Mouse (Mus musculus): ENCODE results near the gene Kidins220.

Kidins220 gene

DNA sequence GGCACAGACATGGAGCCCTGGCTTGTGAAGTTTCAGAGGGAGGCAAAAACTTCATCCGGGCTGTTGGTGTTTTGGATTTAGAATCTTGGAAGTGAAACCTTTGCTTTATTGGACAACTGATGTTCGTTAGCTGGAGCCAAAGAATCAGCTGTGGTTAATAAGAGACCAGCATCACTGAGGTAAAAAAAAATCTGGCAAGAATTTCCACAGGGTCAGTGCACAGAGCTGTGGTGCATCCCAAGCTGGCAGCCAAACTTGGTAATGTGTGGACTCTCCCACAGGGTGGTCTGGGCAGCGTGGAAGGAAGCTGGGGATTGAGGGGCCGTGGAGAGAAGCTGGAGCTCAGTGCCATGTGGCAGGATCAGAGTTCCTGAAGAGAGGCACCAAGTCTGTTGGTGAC, 112.2 kb downstream of the Kidins220 start:
- TF ChIP-seq GATA4 (IDR thresholded peaks at IDR 0.05; ENCODE audit: insufficient replicate concordance, low read length): no peak

DNA sequence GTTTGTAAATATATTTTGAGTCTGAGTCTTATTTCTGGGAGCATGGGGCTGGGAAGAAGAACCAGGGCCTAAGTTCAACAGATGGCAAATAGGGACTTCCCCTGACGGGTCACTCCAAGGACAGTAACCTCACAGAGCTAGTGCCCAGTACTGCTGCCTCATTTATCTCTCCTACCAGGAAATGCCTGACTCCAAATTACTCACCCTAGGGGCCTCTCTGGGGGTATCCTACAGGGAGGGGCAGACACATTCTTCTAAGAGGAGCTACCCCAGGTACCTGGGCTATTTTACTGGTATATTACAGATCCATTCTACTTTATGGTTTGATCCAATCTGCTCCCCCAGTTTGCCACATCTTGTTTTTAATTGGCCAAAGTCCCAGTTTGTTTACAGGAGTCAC, 114.7 kb downstream of the Kidins220 start:
- TF ChIP-seq GATA4 (IDR thresholded peaks at IDR 0.05; ENCODE audit: insufficient replicate concordance, low read length): no peak

DNA sequence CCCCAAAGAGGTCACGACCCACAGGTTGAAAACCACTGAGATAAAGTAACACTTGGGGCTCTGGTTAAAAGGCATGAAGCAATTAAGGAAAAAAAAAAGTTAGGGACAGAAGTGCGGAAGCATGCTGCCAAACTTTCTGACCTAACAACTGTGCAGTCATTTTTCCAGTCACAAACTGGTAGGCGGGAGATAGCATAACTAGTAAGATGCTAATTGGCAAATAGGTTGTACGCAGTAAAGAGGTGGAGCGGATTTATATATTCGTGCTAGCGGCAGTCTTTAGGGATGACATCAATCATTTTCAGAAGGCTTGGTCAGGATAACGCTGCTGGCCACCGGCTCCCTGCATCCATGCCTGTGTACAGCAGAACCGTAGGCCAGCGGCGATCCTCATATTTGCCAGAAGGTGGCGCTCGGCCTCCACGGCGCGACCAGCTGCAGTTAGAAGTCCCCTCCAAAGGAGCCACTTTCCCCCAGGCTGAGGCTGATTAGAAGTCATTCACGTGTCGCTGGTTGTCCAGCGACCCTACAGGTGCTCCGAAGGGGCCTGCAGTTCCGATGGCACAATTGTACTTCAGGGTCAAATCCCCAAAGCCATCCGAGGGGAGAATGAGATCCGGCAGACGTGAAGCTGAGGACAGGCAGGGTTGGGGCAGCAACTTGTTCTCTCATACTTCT, 117.4 kb downstream of the Kidins220 start:
- TF ChIP-seq GATA4 (IDR thresholded peaks at IDR 0.05; ENCODE audit: insufficient replicate concordance, low read length): peak; percentile 32; the same call in 1 of the 2 replicates

DNA sequence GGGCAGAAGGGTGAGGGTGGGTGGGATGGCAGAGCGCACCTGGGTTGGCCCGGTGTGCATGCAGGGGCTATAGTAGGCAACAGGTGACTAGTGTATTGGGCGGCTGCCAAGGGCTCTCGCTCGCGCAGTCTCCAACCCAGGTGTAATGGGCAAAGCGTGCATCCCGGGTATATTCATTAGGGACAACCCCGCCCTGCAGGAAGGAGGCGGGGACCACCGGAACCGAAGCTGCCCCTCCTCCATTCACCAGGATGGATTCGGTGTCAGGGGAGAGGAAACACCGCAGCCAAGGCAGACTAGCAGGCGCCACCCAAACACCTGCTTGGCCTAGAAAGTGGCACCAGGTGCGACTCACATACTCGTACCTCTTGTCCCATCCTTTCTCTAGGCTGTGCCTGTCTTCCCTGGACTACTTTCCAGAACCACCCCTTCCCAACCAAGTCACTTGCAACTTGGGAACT, 118.1 kb downstream of the Kidins220 start:
- no peak for TF ChIP-seq GATA4 (IDR thresholded peaks at IDR 0.05; ENCODE audit: insufficient replicate concordance, low read length)

DNA sequence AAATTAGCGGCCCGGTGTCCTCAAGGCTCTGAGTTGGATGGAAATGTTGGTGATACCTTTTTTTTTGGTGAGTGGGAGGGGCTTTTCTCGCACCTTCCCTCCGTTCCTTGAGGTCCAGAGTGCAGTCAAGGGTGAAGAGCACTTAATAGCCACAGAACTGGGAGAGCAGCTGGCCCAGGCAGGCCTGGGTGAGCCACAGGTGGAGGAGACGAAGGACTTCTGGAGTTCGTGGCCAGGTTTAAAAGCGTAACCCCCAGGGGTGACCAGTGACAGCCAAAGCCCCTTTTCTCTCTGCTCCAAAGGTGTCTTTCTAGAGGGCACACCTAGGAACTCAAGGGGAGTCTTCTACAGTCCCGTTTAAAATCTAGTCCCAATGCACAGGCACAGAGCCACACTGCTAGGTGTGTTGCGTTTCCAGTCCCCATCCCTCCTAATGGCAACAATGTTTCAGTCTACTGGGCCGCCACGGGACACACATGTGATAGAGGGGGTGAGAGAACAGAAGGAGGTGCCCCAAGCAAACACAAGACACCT, 118.6 kb downstream of the Kidins220 start:
- TF ChIP-seq GATA4 (IDR thresholded peaks at IDR 0.05; ENCODE audit: insufficient replicate concordance, low read length): no peak

DNA sequence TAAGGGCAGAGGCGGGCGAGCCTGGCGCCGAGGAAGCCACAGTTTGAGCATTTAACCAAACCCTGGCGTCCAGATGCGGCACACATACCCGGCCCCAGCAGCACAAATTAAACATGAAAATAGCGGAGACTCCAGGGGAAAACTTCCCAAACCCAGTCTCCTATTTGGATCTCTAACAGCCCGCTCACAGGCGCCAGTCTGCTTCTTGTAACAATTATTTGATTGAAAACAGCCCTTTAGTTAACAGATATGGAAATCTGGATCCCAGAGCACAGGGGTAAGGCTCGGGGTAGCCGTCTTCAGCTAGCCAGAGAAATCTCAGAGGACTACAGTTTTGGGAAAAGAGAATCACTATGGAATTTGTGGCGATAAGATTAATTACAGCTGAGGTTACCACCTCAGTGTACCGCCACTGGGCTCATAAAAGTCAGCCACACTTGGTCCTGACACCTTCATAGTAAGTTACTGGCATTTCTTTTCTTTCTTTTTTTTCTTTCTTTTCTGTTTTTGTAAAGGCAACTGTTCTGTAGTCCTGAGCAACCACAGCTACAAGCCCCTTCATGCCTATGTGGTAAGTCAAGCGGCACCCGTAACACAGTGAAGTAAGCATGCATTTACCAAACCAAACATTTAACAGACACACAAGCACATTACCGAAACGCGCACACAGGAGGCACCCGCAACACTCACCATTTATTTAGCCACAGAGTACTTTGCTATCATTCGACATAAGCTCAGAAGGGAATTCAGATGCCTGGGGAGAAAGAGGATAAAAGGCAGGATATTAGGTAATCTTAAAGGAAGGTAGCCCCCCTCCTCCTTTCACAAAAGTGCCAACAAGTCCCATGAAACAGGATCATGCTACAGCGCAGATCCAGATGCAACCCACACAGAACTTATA, 120.1 kb downstream of the Kidins220 start:
- TF ChIP-seq GATA4 (IDR thresholded peaks at IDR 0.05; ENCODE audit: insufficient replicate concordance, low read length): no peak

DNA sequence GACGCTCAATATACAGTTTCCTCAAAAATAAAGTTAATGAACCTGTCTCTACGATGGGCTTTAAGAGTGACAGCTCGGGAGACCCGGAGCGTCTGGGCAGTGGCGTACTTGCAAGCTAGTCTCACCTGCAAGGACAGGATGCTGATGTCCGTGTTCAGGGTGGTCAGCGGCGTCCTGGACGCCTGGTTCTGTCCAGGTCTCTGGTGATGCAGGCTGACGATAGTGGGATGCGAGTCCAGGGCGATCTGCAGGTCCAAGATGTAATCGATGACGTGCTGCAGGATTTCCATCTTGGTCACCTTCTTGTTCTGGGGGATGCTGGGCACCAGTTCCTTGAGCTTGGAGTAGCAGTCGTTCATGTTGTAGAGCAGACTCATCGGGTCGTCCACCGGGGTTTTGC, 120.8 kb downstream of the Kidins220 start:
- no peak for TF ChIP-seq GATA4 (IDR thresholded peaks at IDR 0.05; ENCODE audit: insufficient replicate concordance, low read length)

DNA sequence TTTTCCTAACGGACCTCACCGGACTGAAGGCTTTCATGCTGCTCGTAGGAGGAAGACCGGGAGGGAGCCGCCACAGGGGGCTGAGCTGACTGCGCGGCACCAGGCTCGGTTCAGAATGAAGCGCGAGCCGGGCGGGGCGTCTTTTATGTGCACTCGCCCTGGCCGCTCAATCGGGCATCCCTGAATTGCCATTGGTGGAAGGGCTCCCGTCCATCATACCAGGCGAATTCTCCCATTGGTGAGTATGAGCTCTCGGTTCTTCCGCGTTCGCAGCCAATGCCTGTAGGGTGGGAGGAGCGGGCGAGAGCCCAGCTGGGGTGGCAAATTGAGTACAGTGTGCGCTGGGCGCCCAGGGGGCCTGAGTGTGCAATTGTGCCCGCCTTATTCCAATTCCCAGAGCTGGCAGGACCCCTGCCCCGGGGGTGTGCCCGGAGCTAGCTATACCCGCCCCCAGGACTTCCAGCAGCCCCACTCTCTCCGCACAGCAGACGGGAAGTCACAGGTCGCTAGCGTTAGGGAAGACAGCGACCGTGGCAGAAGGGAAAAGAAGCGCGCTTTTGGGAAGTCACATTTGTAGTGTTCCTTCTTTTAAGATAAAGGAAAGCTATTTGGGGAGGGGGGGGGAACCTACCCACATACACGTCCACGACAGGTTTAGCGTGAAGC, 121.4 kb downstream of the Kidins220 start:
- peak; percentile 11; the same call in 1 of the 2 replicates for TF ChIP-seq GATA4 (IDR thresholded peaks at IDR 0.05; ENCODE audit: insufficient replicate concordance, low read length)

DNA sequence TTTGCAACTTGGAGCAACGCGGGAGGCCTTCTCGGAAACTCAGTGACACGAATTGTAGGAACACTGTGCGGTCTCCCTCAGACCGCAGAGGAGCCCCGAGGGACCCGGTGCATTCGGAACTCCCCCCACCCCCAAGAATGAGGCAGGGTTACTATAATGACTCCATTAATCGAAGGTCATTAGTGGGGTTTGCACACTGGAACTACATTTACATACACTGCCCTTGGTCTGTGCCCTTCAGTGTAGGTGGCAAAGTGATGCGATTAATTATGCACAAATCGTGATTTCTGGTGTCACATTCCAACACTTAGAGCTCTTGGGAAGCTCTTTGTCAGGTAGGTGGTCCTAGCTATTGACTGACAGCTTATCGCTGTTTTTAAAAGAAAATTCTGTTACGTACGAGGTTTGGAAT, 121.9 kb downstream of the Kidins220 start:
- TF ChIP-seq GATA4 (IDR thresholded peaks at IDR 0.05; ENCODE audit: insufficient replicate concordance, low read length): no peak

DNA sequence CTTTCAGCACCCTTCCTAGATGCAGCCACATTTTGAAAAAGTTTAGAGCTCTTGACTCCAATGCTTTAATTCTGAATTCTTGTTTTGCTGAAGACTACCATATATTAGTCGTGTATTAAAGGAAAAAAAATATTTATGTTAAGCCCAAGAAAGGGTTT, 122.2 kb downstream of the Kidins220 start, which contains the start of gene Id2:
Gene Id2, minus strand, starts transcription at position 89 of the 158 bp plus-strand sequence.
- TF ChIP-seq GATA4 (IDR thresholded peaks at IDR 0.05; ENCODE audit: insufficient replicate concordance, low read length): no peak

DNA sequence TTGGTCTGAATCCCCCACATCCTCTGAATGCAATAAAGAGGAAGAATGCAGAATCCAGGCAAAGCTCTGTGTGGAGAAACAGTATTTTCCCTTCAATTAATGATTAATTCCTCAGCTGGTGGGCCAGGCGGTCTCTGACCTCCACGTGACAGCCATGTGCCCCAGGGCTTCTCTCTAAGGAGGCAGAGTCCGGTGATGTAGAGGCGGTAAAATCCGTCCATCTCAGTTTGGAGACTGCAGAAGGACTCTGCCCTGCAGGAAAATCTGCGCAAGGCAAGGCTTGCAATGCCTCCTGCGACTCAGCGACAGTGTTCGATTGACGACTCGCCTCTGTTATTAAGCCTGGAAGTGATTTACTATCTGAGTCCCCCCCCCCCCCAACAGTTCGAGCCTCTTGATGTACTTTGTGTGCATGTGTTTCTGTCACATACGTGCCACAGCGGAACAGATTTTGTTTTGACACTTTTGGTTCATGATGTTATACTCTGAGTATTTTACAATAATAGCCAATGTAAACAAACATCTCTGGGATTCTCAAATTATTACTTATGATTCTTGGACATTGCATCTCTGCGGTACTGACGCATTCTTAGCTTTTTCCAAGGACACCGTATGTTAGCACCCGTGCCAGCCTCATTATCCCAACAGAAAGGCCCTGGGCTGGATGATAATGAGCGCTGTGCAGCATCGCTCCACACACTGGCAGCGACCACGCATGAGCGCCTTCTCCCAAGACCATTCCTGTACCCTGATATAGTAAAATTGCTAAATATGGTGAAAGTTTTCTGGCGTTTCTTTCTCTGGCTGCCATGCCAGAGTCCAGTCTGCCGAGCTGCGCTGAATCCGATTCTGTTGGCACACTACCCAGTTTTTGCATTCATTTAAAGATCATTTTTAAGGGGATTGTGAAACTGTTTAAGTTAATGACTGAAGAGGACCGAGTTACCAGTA, 122.8 kb downstream of the Kidins220 start:
- no peak for TF ChIP-seq GATA4 (IDR thresholded peaks at IDR 0.05; ENCODE audit: insufficient replicate concordance, low read length)

DNA sequence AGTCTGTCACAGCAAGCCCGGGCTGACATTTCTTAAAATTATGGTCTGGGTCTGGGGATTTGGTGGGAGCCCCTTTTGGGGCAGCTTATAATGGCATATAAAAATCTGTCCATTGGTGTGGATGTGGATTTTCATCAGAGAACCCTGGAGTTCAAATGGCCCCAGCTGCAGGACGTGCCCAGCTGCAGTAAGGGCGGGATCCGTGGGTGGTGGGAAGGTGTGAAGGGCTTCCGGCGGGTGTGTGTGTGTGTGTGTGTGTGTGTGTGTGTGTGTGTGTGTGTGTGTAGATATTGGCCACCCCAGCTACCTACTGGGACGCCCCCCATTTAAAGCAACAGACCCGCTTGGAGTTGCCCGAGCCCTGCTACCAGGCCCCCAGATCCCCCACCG, 123.4 kb downstream of the Kidins220 start:
- no peak for TF ChIP-seq GATA4 (IDR thresholded peaks at IDR 0.05; ENCODE audit: insufficient replicate concordance, low read length)

DNA sequence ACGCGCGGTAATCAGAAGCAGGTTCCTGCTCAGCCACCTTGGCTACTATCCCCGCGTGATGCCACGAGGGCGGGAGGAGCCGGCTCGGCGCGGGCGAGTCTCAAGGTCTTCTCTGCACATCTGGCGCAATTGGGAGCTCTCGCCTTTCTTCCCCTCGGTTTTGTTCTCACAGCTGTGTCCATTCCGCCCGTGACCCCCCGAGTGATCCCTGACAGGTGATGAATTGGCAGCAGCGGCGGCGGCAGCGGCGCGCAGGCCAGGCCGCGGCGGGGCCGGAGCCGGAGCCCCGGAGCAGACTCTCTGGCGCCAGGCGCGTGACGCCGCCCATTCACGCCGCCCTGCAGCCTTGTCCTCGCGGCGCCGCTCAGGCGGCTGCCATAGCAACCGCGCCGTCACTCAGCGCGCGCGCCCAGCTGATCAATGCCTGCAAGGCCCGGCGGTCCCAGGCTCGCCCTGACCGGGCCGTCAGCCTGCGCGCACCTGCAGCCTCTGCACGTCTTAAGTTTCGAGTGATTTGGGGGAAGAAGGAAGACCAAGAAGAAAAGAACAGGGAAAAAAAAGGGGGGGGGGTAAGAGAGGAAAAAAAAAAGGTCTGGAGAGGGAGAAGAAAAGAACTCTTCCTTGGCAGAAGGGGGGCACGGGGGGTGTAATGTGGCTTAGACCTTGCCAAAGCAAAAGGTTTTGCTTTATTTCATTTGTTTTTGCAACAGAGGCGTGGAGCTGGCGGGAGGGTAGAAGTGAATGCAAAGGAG, 124.0 kb downstream of the Kidins220 start:
- peak; percentile 55; the same call in 1 of the 2 replicates for TF ChIP-seq GATA4 (IDR thresholded peaks at IDR 0.05; ENCODE audit: insufficient replicate concordance, low read length)

DNA sequence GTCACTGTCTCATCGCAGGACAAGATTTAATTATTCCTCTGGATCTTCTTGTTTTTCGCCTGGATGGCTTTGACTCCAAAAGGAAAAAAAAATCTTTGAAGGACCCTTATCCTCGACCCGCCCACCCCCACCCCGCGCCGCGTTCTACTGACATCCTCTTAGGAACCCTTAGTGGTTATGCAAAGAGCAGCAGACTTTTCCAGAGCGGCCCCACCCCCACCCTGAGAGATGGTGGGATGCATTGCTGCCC, 124.5 kb downstream of the Kidins220 start:
- no peak for TF ChIP-seq GATA4 (IDR thresholded peaks at IDR 0.05; ENCODE audit: insufficient replicate concordance, low read length)

Data from liver, adult (tissue).